Mouse (Mus musculus) heart, adult 8-10 months (tissue): ENCODE data around the gene Gm28036. TPM values are rescaled to one million over a fixed set of nuclear protein-coding genes. Genes with fewer than 3 reads are reported as not detected.
A peak's percentile ranks its signal among the peaks of the same experiment; 100 is the strongest.

Experiments
- DNase-seq: peaks from one replicate; pipeline ENCODE4 v3.0.0; 2022; ENCODE audit warnings: low spot score
- total RNA-seq, 4 experiments: library from RNA; stranded (reverse); gene quantifications; 2 replicates each; pipeline ENCODE4 v1.2.4; 2022

Gene Gm28036
- total RNA-seq, 4 experiments from 2014 or later: 9.4 to 12.1 (median 10.2) TPM

- no peak for DNase-seq
Observed at GRCm38 (mm10) chr2:156084541-156084940, 42.4 kb downstream of the Gm28036 start.

GRCm38 (mm10) chr2:156080391-156080790 lies 46.5 kb downstream of the Gm28036 start:
- no peak for DNase-seq

- DNase-seq: peak; percentile 28
Observed at GRCm38 (mm10) chr2:156079674-156080073, 47.2 kb downstream of the Gm28036 start.

GRCm38 (mm10) chr2:156079183-156079560 lies 47.7 kb downstream of the Gm28036 start:
- no peak for DNase-seq

- DNase-seq: no peak
Observed at GRCm38 (mm10) chr2:156078421-156079182, 48.3 kb downstream of the Gm28036 start.

GRCm38 (mm10) chr2:156077461-156077860 lies 49.4 kb downstream of the Gm28036 start:
- DNase-seq: no peak

- peak; percentile 24 for DNase-seq
Observed at GRCm38 (mm10) chr2:156073725-156074124, 53.2 kb downstream of the Gm28036 start.

GRCm38 (mm10) chr2:156071236-156071635 lies 55.7 kb downstream of the Gm28036 start:
- DNase-seq: no peak

GRCm38 (mm10) chr2:156067916-156068315 lies 59.0 kb downstream of the Gm28036 start:
- DNase-seq: no peak

- no peak for DNase-seq
Observed at GRCm38 (mm10) chr2:156066126-156066525, 60.8 kb downstream of the Gm28036 start.

- DNase-seq: peak; percentile 38
Observed at GRCm38 (mm10) chr2:156065099-156066041, 61.5 kb downstream of the Gm28036 start, which contains the start of gene Spag4. Gene Spag4 (plus strand): TSS chr2:156065175.

GRCm38 (mm10) chr2:156052816-156053215 lies 74.1 kb downstream of the Gm28036 start, which contains the start of gene Fer1l4:
Gene Fer1l4 (minus strand): TSS chr2:156052947.
- DNase-seq: no peak

GRCm38 (mm10) chr2:156047929-156048328 lies 79.0 kb downstream of the Gm28036 start:
- no peak for DNase-seq

GRCm38 (mm10) chr2:156042903-156043302 lies 84.0 kb downstream of the Gm28036 start:
- DNase-seq: no peak

GRCm38 (mm10) chr2:156039390-156039789 lies 87.5 kb downstream of the Gm28036 start:
- no peak for DNase-seq

- no peak for DNase-seq
Observed at GRCm38 (mm10) chr2:156025482-156025881, 101.4 kb downstream of the Gm28036 start.

Other genes starting within 250 kb of the Gm28036 start
- gene Uqcc1, start 196.8 kb downstream of the Gm28036 start, total RNA-seq: 100 to 1,000 TPM; 275 to 349 (median 295) TPM
- not detected for gene Gm15557, start 186.4 kb downstream of the Gm28036 start, total RNA-seq
- not detected for gene Gdf5, start 181.7 kb downstream of the Gm28036 start, total RNA-seq
- gene Cep250, start 170.6 kb downstream of the Gm28036 start, total RNA-seq: 1 to 10 TPM; 4.1 to 8.8 (median 6.0) TPM
- 1 to 10 TPM in 1 of 4 experiments, under 1 TPM in 3; 0.14 to 2.0 (median 0.53) TPM for gene 6430550D23Rik, start 119.1 kb downstream of the Gm28036 start, total RNA-seq
- gene Ergic3, start 119.0 kb downstream of the Gm28036 start, total RNA-seq: 10 to 100 TPM; 58.2 to 67.2 (median 66.3) TPM
- not detected for gene Fer1l4, start 74.1 kb downstream of the Gm28036 start, total RNA-seq
- gene Spag4, start 61.9 kb downstream of the Gm28036 start, total RNA-seq: 1 to 10 TPM in 2 of 4 experiments, under 1 TPM in 2; 0.62 to 2.3 (median 1.1) TPM
- 10 to 100 TPM in 3 of 4 experiments, 1 to 10 TPM in 1; 9.4 to 13.7 (median 11.9) TPM for gene Cpne1, start 15.1 kb downstream of the Gm28036 start, total RNA-seq
- gene Rbm12, start 15.1 kb downstream of the Gm28036 start, total RNA-seq: 10 to 100 TPM in 2 of 4 experiments, 1 to 10 TPM in 2; 8.4 to 20.4 (median 13.6) TPM
- gene Romo1, start 16.9 kb upstream of the Gm28036 start, total RNA-seq: 100 to 1,000 TPM; 303 to 403 (median 332) TPM
- 100 to 1,000 TPM; 104 to 115 (median 107) TPM for gene Nfs1, start 17.1 kb upstream of the Gm28036 start, total RNA-seq
- gene Rbm39, start 53.1 kb upstream of the Gm28036 start, total RNA-seq: 100 to 1,000 TPM; 107 to 140 (median 123) TPM
- 10 to 100 TPM; 13.5 to 25.1 (median 19.2) TPM for gene Phf20, start 69.4 kb upstream of the Gm28036 start, total RNA-seq
- 1 to 10 TPM in 1 of 4 experiments, under 1 TPM in 3; 0.60 to 1.1 (median 0.81) TPM for gene Cnbd2, start 185.2 kb upstream of the Gm28036 start, total RNA-seq
- 10 to 100 TPM; 73.0 to 84.3 (median 79.6) TPM for gene Scand1, start 185.6 kb upstream of the Gm28036 start, total RNA-seq